Mouse (Mus musculus): ENCODE data around the gene Cxcl14.

The Cxcl14 gene

DNA sequence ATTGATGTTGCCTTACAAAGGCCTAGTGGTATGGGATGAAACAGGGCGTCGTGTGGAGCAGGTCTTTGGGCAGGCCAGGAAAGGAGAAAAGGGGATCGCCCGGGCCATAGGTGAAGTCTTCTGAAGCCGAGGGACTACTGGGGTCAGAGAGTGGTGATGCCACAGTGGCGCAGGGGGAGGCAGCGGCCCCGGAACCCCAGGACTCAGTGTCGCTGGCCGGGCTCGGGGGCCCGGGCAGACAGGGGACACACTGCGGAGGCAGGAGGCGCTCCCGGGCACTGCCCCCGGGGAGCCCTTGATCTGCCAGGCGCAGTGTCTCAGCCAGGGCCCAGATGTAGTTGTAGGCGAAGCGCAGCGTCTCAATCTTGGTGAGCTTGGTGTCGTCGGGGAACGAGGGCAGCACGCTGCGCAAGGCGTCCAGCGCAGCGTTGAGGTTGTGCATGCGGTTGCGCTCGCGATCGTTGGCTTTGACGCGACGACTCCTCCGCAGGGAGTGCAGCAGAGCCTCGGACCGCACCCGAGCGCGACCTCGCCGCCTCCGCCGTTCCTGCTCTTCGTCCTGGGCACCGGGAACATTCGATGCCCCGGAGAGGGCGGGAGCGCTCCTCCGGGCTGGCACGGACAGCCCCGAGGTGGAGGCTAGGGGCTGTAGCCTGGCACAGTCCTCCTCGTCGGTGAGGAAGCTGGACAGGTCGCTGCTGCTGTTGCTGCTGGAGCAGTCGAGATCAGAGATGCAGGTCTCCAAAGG, 45.0 kb downstream of the Cxcl14 start:
- DNase-seq (ENCODE audit: extremely low spot score), result no peak

- no peak for DNase-seq (ENCODE audit: extremely low spot score)
Observed at GRCm38 (mm10) chr13:56250551-56251161, 45.7 kb downstream of the Cxcl14 start.

- no peak for DNase-seq (ENCODE audit: extremely low spot score)
Observed at GRCm38 (mm10) chr13:56249593-56250341, 46.6 kb downstream of the Cxcl14 start.

- DNase-seq (ENCODE audit: extremely low spot score), result no peak
Observed at GRCm38 (mm10) chr13:56243104-56243503, 53.2 kb downstream of the Cxcl14 start.

- DNase-seq (ENCODE audit: extremely low spot score), result no peak
Observed at GRCm38 (mm10) chr13:56240012-56240770, 56.2 kb downstream of the Cxcl14 start.
